Mouse (Mus musculus): ENCODE measurements at regions not wholly inside any gene's neighbourhood (a gene's known extent, or its start where the extent isn't known, plus 50 kb on each side); places are given as distances from the start of the nearest gene placed in this dataset.

GRCm38 (mm10) chr15:62144776-62145564 lies 1222.2 kb upstream of the A1bg start (continued):
- TF ChIP-seq JUND (conservative IDR thresholded peaks at IDR 0.05; ENCODE audit: low read depth, low read length) = peak; percentile 97
- TF ChIP-seq CHD1 (IDR thresholded peaks at IDR 0.05; ENCODE audit: low read depth, low read length) = peak; percentile 24; the same call in 1 of the 2 replicates
- peak; percentile 43; the same call in 1 of the 2 replicates for TF ChIP-seq MYC (IDR thresholded peaks at IDR 0.05; ENCODE audit: low read depth, low read length)
- peak; percentile 67 for TF ChIP-seq ELF1 (IDR thresholded peaks at IDR 0.05; ENCODE audit: low read depth, low read length)
- 0 out of 2 replicates have a peak, but pooled peaks have one; percentile 73 for TF ChIP-seq MAZ (IDR thresholded peaks at IDR 0.05; ENCODE audit: low read depth, low read length)
- TF ChIP-seq MXI1 (IDR thresholded peaks at IDR 0.05; ENCODE audit: low read depth, low read length) = no peak; the same call in none of the 2 replicates
- peak; percentile 90 for TF ChIP-seq JUN (IDR thresholded peaks at IDR 0.05; ENCODE audit: insufficient read depth, low read depth, low read length)
- no peak; the same call in 1 of the 2 replicates for TF ChIP-seq SMC3 (IDR thresholded peaks at IDR 0.05; ENCODE audit: low read depth, low read length)
- TF ChIP-seq IRF4 (IDR thresholded peaks at IDR 0.05; ENCODE audit: low read depth, low read length) = peak; percentile 87
- TF ChIP-seq EP300 (IDR thresholded peaks at IDR 0.05; ENCODE audit: low read length) = peak; percentile 96
- TF ChIP-seq RAD21 (IDR thresholded peaks at IDR 0.05; ENCODE audit: low read depth, low read length) = no peak; the same call in none of the 2 replicates
- no peak for TF ChIP-seq CTCF (conservative IDR thresholded peaks at IDR 0.05 in 1 of 2, IDR thresholded peaks at IDR 0.05 in 1 of 2; ENCODE audit: low read depth in 2 of 2, low read length in 2 of 2)
- TF ChIP-seq RCOR1 (conservative IDR thresholded peaks at IDR 0.05; ENCODE audit: low read depth, low read length) = 0 out of 2 replicates have a peak, but pooled peaks have one; percentile 63
- no peak for TF ChIP-seq GABPA (IDR thresholded peaks at IDR 0.05; ENCODE audit: insufficient replicate concordance, low read depth, low read length)
- no peak; the same call in 1 of the 2 replicates for TF ChIP-seq ZMIZ1 (IDR thresholded peaks at IDR 0.05; ENCODE audit: low read depth, low read length)
- TF ChIP-seq CHD2 (IDR thresholded peaks at IDR 0.05; ENCODE audit: low read length) = peak; percentile 70
- TF ChIP-seq KAT2A (IDR thresholded peaks at IDR 0.05; ENCODE audit: insufficient replicate concordance, low read length) = 0 out of 2 replicates have a peak, but pooled peaks have one; percentile 13
- 0 out of 2 replicates have a peak, but pooled peaks have one; percentile 10 for TF ChIP-seq MAX (IDR thresholded peaks at IDR 0.05; ENCODE audit: low read length)
- TF ChIP-seq ZKSCAN1 (IDR thresholded peaks at IDR 0.05; ENCODE audit: borderline replicate concordance, low read depth, low read length) = peak; percentile 99

- H3K79me2 ChIP-seq (replicated peaks; ENCODE audit: control insufficient read depth, extremely low read depth, insufficient read depth, poor library complexity, severe bottlenecking) = peaks cover 97% of the 10 kb centered on the region
- no peak overlapping the region for H3K9ac ChIP-seq (ENCODE audit: insufficient read depth, low read depth)
- dilution Hi-C loops (cut with MboI; ENCODE audit: extremely low pct_ligation_motif_present, extremely low pct_unique_long_range_greater_than_20kb, low sequenced_read_pairs) (no loop called here), in situ Hi-C loops (cut with MboI; ENCODE audit: low pct_ligation_motif_present, low pct_unique_long_range_greater_than_20kb, low sequenced_read_pairs) (no loop called here)
- H3K27ac ChIP-seq (ENCODE audit: insufficient read depth, low read depth) = peak overlapping the region; percentile 1; the same call in 1 of the 2 replicates
- peaks cover 59 to 97% of the 10 kb centered on the region in 2 experiments for H3K4me1 ChIP-seq (ENCODE audit: control insufficient read depth in 1 of 2, insufficient read depth in 2 of 2)
- H3K27me3 ChIP-seq (replicated peaks) = no peaks in the 10 kb centered on the region
- no peak for TF ChIP-seq JUN (IDR thresholded peaks at IDR 0.05; ENCODE audit: insufficient read depth, low read depth, low read length)
- no peak for TF ChIP-seq SIN3A (IDR thresholded peaks at IDR 0.05; ENCODE audit: low read length)
- no peak for TF ChIP-seq MEF2A (IDR thresholded peaks at IDR 0.05; ENCODE audit: borderline replicate concordance, low read depth, low read length)
- TF ChIP-seq CHD2 (IDR thresholded peaks at IDR 0.05; ENCODE audit: low read length) = no peak
- TF ChIP-seq USF2 (conservative IDR thresholded peaks at IDR 0.05; ENCODE audit: low read depth, low read length) = no peak
- TF ChIP-seq ZNF384 (IDR thresholded peaks at IDR 0.05; ENCODE audit: low read depth, low read length) = no peak
- TF ChIP-seq HCFC1 (IDR thresholded peaks at IDR 0.05; ENCODE audit: low read depth, low read length) = no peak
- TF ChIP-seq POLR2AphosphoS2 (IDR thresholded peaks at IDR 0.05; ENCODE audit: low read depth, low read length) = no peak
- no peak for TF ChIP-seq SMC3 (IDR thresholded peaks at IDR 0.05; ENCODE audit: low read depth, low read length)
- TF ChIP-seq MAZ (IDR thresholded peaks at IDR 0.05; ENCODE audit: low read depth, low read length) = no peak
- TF ChIP-seq GABPA (IDR thresholded peaks at IDR 0.05; ENCODE audit: insufficient replicate concordance, low read depth, low read length) = no peak
- TF ChIP-seq NRF1 (IDR thresholded peaks at IDR 0.05; ENCODE audit: low read depth, low read length) = no peak
- no peak for TF ChIP-seq ELF1 (IDR thresholded peaks at IDR 0.05; ENCODE audit: low read depth, low read length)
- DNase-seq (ENCODE audit: extremely low read depth) = no peak
- H3K4me2 ChIP-seq (ENCODE audit: insufficient read depth, low read depth, poor library complexity, severe bottlenecking) = no peak overlapping the region
- no peaks in the 10 kb centered on the region for H3K9me3 ChIP-seq (replicated peaks; ENCODE audit: low read length)
- peaks cover 47 to 95% of the 10 kb centered on the region in 2 experiments for H3K36me3 ChIP-seq (replicated peaks in 1 of 2; ENCODE audit: control insufficient read depth in 1 of 2, insufficient read depth in 1 of 2, low read length in 1 of 2)
- no peak overlapping the region for H3K4me3 ChIP-seq (replicated peaks in 1 of 3; ENCODE audit: low read depth in 2 of 3, low read length in 2 of 3, poor library complexity in 1 of 3)
These were observed 1217.0 kb upstream of the A1bg start for GRCm38 (mm10) chr15:62139859-62140258.
